Mouse (Mus musculus) erythroblast, embryonic 14.5 days (primary cell): ENCODE data around the gene Ptgdr2. TPM values are rescaled to one million over a fixed set of nuclear protein-coding genes. Genes with fewer than 3 reads are reported as not detected.

Source experiments
- H3K27me3 ChIP-seq: 2 replicates; pipeline ENCODE4 v1.6.1; 2012; ENCODE audit warnings: inconsistent platforms; ENCODE audit not compliant: control insufficient read depth
- H3K36me3 ChIP-seq: 2 replicates; pipeline ENCODE4 v1.6.1; 2012; ENCODE audit warnings: mild to moderate bottlenecking, inconsistent platforms; ENCODE audit not compliant: control insufficient read depth
- H3K4me1 ChIP-seq: 2 replicates; pipeline ENCODE4 v1.6.1; 2012; ENCODE audit warnings: inconsistent platforms; ENCODE audit not compliant: control insufficient read depth
- H3K4me3 ChIP-seq: replicated peaks from 2 replicates; pipeline ENCODE3; 2012; ENCODE audit warnings: moderate library complexity, mild to moderate bottlenecking, inconsistent platforms
- H3K9me3 ChIP-seq: 2 replicates; pipeline ENCODE4 v1.6.1; 2012; ENCODE audit warnings: low read length, inconsistent platforms, mixed read lengths; ENCODE audit not compliant: control insufficient read depth
- GATA1 ChIP-seq: IDR thresholded peaks from 2 replicates; pipeline ENCODE4 v1.6.1; 2012; ENCODE audit warnings: low read length, inconsistent platforms, mixed read lengths
- TAL1 ChIP-seq: IDR thresholded peaks from 3 replicates; pipeline ENCODE4 v1.6.1; 2012; ENCODE audit warnings: low read length, inconsistent platforms, mixed read lengths
- polyA plus RNA-seq: library from polyadenylated mRNA; stranded (reverse); fragments of >175 nt; gene quantifications from 2 replicates; pipeline ENCODE4 v1.2.3, GENCODE M21; 2012

Gene Ptgdr2
- polyA plus RNA-seq, 1 experiment: not detected

- H3K4me3 ChIP-seq: no peak overlapping the region
- H3K27me3 ChIP-seq: no peaks in the 10 kb centered on the region
- peaks cover 82% of the 10 kb centered on the region for H3K36me3 ChIP-seq
- H3K4me1 ChIP-seq: no peaks in the 10 kb centered on the region
- TF ChIP-seq GATA1: no peak
- TF ChIP-seq TAL1: no peak
- no peaks in the 10 kb centered on the region for H3K9me3 ChIP-seq
Measured at GRCm38 (mm10) chr19:10904927-10905727, 31.8 kb upstream of the Ptgdr2 start.

- Histone ChIP-seq H3K36me3 (peaks cover 77% of the 10 kb centered on the region), H3K4me3 (no peak overlapping the region), H3K27me3 (no peaks in the 10 kb centered on the region), H3K9me3 (no peaks in the 10 kb centered on the region), H3K4me1 (no peaks in the 10 kb centered on the region)
- TF ChIP-seq TAL1 (no peak), GATA1 (no peak)
Measured at GRCm38 (mm10) chr19:10905728-10906000, 31.3 kb upstream of the Ptgdr2 start.

GRCm38 (mm10) chr19:10907891-10908290 is 29.1 kb upstream of the Ptgdr2 start:
- TF ChIP-seq TAL1: no peak
- TF ChIP-seq GATA1: no peak
- no peak overlapping the region for H3K4me3 ChIP-seq
- H3K36me3 ChIP-seq: peaks cover 54% of the 10 kb centered on the region
- no peaks in the 10 kb centered on the region for H3K4me1 ChIP-seq
- H3K9me3 ChIP-seq: no peaks in the 10 kb centered on the region
- H3K27me3 ChIP-seq: no peaks in the 10 kb centered on the region

- peaks cover 41% of the 10 kb centered on the region for H3K36me3 ChIP-seq
- no peaks in the 10 kb centered on the region for H3K9me3 ChIP-seq
- TF ChIP-seq TAL1 (no peak), GATA1 (no peak)
- H3K27me3 ChIP-seq: no peaks in the 10 kb centered on the region
- no peak overlapping the region for H3K4me3 ChIP-seq
- no peaks in the 10 kb centered on the region for H3K4me1 ChIP-seq
Measured at GRCm38 (mm10) chr19:10909087-10909721, 27.8 kb upstream of the Ptgdr2 start.

- H3K36me3 ChIP-seq: no peaks in the 10 kb centered on the region
- TF ChIP-seq GATA1: no peak
- TF ChIP-seq TAL1: no peak
- H3K27me3 ChIP-seq: peaks cover 7% of the 10 kb centered on the region
- no peaks in the 10 kb centered on the region for H3K9me3 ChIP-seq
- no peak overlapping the region for H3K4me3 ChIP-seq
- H3K4me1 ChIP-seq: peaks cover 6% of the 10 kb centered on the region
Measured at GRCm38 (mm10) chr19:10914291-10914690, 22.7 kb upstream of the Ptgdr2 start.

- Histone ChIP-seq H3K27me3 (peaks cover 7% of the 10 kb centered on the region), H3K4me3 (no peak overlapping the region), H3K4me1 (peaks cover 6% of the 10 kb centered on the region), H3K36me3 (no peaks in the 10 kb centered on the region), H3K9me3 (no peaks in the 10 kb centered on the region)
- no peak for TF ChIP-seq TAL1
- TF ChIP-seq GATA1: no peak
Measured at GRCm38 (mm10) chr19:10914870-10915269, 22.1 kb upstream of the Ptgdr2 start.

GRCm38 (mm10) chr19:10916506-10916905 is 20.5 kb upstream of the Ptgdr2 start:
- peaks cover 7% of the 10 kb centered on the region for H3K27me3 ChIP-seq
- peaks cover 6% of the 10 kb centered on the region for H3K4me1 ChIP-seq
- H3K9me3 ChIP-seq: no peaks in the 10 kb centered on the region
- H3K36me3 ChIP-seq: no peaks in the 10 kb centered on the region
- TF ChIP-seq GATA1 (no peak), TAL1 (no peak)
- no peak overlapping the region for H3K4me3 ChIP-seq

- H3K27me3 ChIP-seq: peaks cover 7% of the 10 kb centered on the region
- no peak overlapping the region for H3K4me3 ChIP-seq
- peaks cover 6% of the 10 kb centered on the region for H3K4me1 ChIP-seq
- no peaks in the 10 kb centered on the region for H3K36me3 ChIP-seq
- TF ChIP-seq GATA1 (no peak), TAL1 (no peak)
- no peaks in the 10 kb centered on the region for H3K9me3 ChIP-seq
Measured at GRCm38 (mm10) chr19:10918321-10918991, 18.5 kb upstream of the Ptgdr2 start.

GRCm38 (mm10) chr19:10920532-10920931 is 16.4 kb upstream of the Ptgdr2 start, which contains the start of gene Zp1:
Gene Zp1 (minus strand): TSS chr19:10920632.
- H3K4me3 ChIP-seq: no peak within 1 kb of the TSS
- no peaks in the 10 kb centered on the region for H3K36me3 ChIP-seq
- no peaks in the 10 kb centered on the region for H3K9me3 ChIP-seq
- no peak for TF ChIP-seq TAL1
- TF ChIP-seq GATA1: no peak
- H3K27me3 ChIP-seq: no peaks in the 10 kb centered on the region
- peaks cover 6% of the 10 kb centered on the region for H3K4me1 ChIP-seq
